Mouse (Mus musculus): ENCODE results near the gene Pakap.

DNA sequence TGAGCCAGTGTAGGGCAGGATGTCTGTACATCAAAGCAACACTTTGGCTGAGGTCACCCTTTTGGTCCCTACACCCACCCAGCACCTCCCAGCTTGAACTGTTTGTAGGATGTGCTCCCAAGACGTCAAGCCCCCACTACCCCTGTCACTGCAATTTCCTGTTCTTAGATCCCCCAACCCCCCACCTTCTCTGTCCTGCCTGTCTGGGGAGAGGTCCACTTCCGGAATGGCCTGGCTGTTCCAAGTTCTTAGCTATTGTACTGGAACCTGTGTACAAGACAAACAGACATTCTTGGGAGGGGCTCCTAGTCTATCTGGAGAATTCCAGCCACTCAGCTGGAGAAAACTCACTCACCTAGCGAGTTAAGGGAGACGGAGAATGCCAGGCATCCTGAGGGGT is 266.2 kb downstream of the Pakap start:
- TF ChIP-seq GATA1 (IDR thresholded peaks at IDR 0.05; ENCODE audit: low read length) (no peak), TAL1 (IDR thresholded peaks at IDR 0.05; ENCODE audit: low read length) (no peak)

All from erythroblast, embryonic 14.5 days (primary cell).